ENCODE assay signal across 8 mouse cellular contexts in genomic region chr8:109736819-109737218, GRCm38 (mm10). TPM values are rescaled to one million over a fixed set of nuclear protein-coding genes. Genes with fewer than 3 reads are reported as not detected.
DNase-seq lines count a peak whose midpoint lies in the region; ATAC-seq lines count a peak whose summit lies in the region.

No protein-coding gene starts in this region.

- peak overlapping the region; percentile 100 for H3K4me3 ChIP-seq in lung, embryonic 16.5 days (ENCODE audit: low read length)
- H3K4me3 ChIP-seq in embryonic facial prominence, embryonic 14.5 days (ENCODE audit: low read depth, low read length), result peak overlapping the region; percentile 98
- H3K4me3 ChIP-seq in intestine, embryonic 14.5 days (ENCODE audit: low read depth, low read length), result peak overlapping the region; percentile 92

- no peak for DNase-seq in lung, postnatal 14 days
- no peak for DNase-seq in embryonic facial prominence, embryonic 14.5 days (ENCODE audit: low spot score)
- no peak for DNase-seq in intestine, embryonic 14.5 days (ENCODE audit: low spot score)
- no peak for DNase-seq in cerebellum, adult 18-20 months
- DNase-seq in urinary bladder, postnatal 10 days (ENCODE audit: low spot score), result no peak
- DNase-seq in kidney, adult 9 months, result no peak

- H3K4me2 ChIP-seq in lung, embryonic 16.5 days (ENCODE audit: low read depth, low read length), result peak overlapping the region; percentile 93
- H3K4me2 ChIP-seq in embryonic facial prominence, embryonic 14.5 days (ENCODE audit: low read depth, low read length), result peak overlapping the region; percentile 96
- H3K4me2 ChIP-seq in intestine, embryonic 14.5 days (ENCODE audit: low read length), result peak overlapping the region; percentile 75

- H3K36me3 ChIP-seq in lung, embryonic 16.5 days (ENCODE audit: control insufficient read depth, insufficient read depth, low read length), result peaks cover 15% of the 10 kb centered on the region
- H3K36me3 ChIP-seq in embryonic facial prominence, embryonic 14.5 days (ENCODE audit: control insufficient read depth, insufficient read depth, low read length), result peaks cover 28% of the 10 kb centered on the region
- peaks cover 30% of the 10 kb centered on the region for H3K36me3 ChIP-seq in intestine, embryonic 14.5 days (ENCODE audit: control insufficient read depth, insufficient read depth, low read length)

- peaks cover 9% of the 10 kb centered on the region for H3K4me1 ChIP-seq in lung, embryonic 16.5 days (replicated peaks; ENCODE audit: control insufficient read depth, insufficient read depth, low read length)
- H3K4me1 ChIP-seq in embryonic facial prominence, embryonic 14.5 days (ENCODE audit: control insufficient read depth, insufficient read depth, low read length), result peaks cover 10% of the 10 kb centered on the region
- H3K4me1 ChIP-seq in intestine, embryonic 14.5 days (replicated peaks; ENCODE audit: control insufficient read depth, insufficient read depth, low read length), result peaks cover 8% of the 10 kb centered on the region

- H3K27ac ChIP-seq in lung, embryonic 16.5 days (ENCODE audit: low read length), result peak overlapping the region; percentile 59; the same call in 1 of the 2 replicates
- H3K27ac ChIP-seq in embryonic facial prominence, embryonic 14.5 days (replicated peaks; ENCODE audit: low read depth, low read length), result 0 out of 2 replicates have a peak overlapping the region, but pooled peaks have one; percentile 65
- 0 out of 2 replicates have a peak overlapping the region, but pooled peaks have one; percentile 79 for H3K27ac ChIP-seq in intestine, embryonic 14.5 days (ENCODE audit: low read depth)

- no peak for ATAC-seq in lung, embryonic 16.5 days (ENCODE audit: low read depth)
- no peak for ATAC-seq in embryonic facial prominence, embryonic 14.5 days (ENCODE audit: low read depth)
- peak; percentile 16; the same call in 1 of the 2 replicates for ATAC-seq in intestine, embryonic 14.5 days (replicated peaks; ENCODE audit: low FRiP score, low TSS enrichment, low read depth)
- ATAC-seq in monocyte, adult 5-6 weeks (replicated peaks; ENCODE audit: insufficient number of reproducible peaks, low FRiP score, low TSS enrichment, poor library complexity, severe bottlenecking), result 0 out of 2 replicates have a peak, but pooled peaks have one; percentile 4

- H3K27me3 ChIP-seq in lung, embryonic 16.5 days (ENCODE audit: control insufficient read depth, insufficient read depth, low read depth, low read length), result no peaks in the 10 kb centered on the region
- H3K27me3 ChIP-seq in embryonic facial prominence, embryonic 14.5 days (replicated peaks; ENCODE audit: control insufficient read depth, insufficient read depth, low read length), result no peaks in the 10 kb centered on the region
- H3K27me3 ChIP-seq in intestine, embryonic 14.5 days (replicated peaks; ENCODE audit: control insufficient read depth, insufficient read depth, low read length), result no peaks in the 10 kb centered on the region

- H3K9ac ChIP-seq in lung, embryonic 16.5 days (ENCODE audit: low read length), result peak overlapping the region; percentile 99
- H3K9ac ChIP-seq in embryonic facial prominence, embryonic 14.5 days (ENCODE audit: low read depth, low read length), result peak overlapping the region; percentile 98
- peak overlapping the region; percentile 98 for H3K9ac ChIP-seq in intestine, embryonic 14.5 days (ENCODE audit: low read length)

- 2% methylated on average over 8 of the region's 8 CpGs for WGBS in lung, embryonic 16.5 days
- 7% methylated on average over 8 of the region's 8 CpGs for WGBS in embryonic facial prominence, embryonic 14.5 days
- 7% methylated on average over 8 of the region's 8 CpGs for WGBS in intestine, embryonic 14.5 days

- no peaks in the 10 kb centered on the region for H3K9me3 ChIP-seq in lung, embryonic 16.5 days (ENCODE audit: control insufficient read depth, low read length)
- no peaks in the 10 kb centered on the region for H3K9me3 ChIP-seq in embryonic facial prominence, embryonic 14.5 days (ENCODE audit: control insufficient read depth, low read length)
- no peaks in the 10 kb centered on the region for H3K9me3 ChIP-seq in intestine, embryonic 14.5 days (ENCODE audit: control insufficient read depth, low read length)

RNA-seq across cellular contexts. Expression of gene Atxn1l, which starts 0.7 kb away (rescaled TPM):
- 7.6 and 7.7 TPM in 2 replicates for polyA plus RNA-seq in lung, embryonic 16.5 days (2015; fragmentation: Nextera tagmentation; extraction: Ambion mirVana)
- polyA plus RNA-seq in embryonic facial prominence, embryonic 14.5 days (2014; fragmentation: Nextera tagmentation; extraction: Ambion mirVana), result 7.9 and 9.2 TPM in 2 replicates
- 6.1 and 7.1 TPM in 2 replicates for polyA plus RNA-seq in intestine, embryonic 14.5 days (2014; fragmentation: Nextera tagmentation; extraction: Ambion mirVana)
- total RNA-seq in monocyte, adult 5-6 weeks (2017), result 19.1 to 27.7 TPM (median 20.6 TPM) in 3 replicates

RNA-seq across cellular contexts. Expression of gene Zfp821, which starts 31.5 kb away (rescaled TPM):
- polyA plus RNA-seq in lung, embryonic 16.5 days (2015; fragmentation: Nextera tagmentation; extraction: Ambion mirVana), result 20.1 and 22.4 TPM in 2 replicates
- 22.4 and 24.9 TPM in 2 replicates for polyA plus RNA-seq in embryonic facial prominence, embryonic 14.5 days (2014; fragmentation: Nextera tagmentation; extraction: Ambion mirVana)
- polyA plus RNA-seq in intestine, embryonic 14.5 days (2014; fragmentation: Nextera tagmentation; extraction: Ambion mirVana), result 26.3 and 27.7 TPM in 2 replicates
- total RNA-seq in monocyte, adult 5-6 weeks (2017), result 12.7 to 16.6 TPM (median 16.3 TPM) in 3 replicates

RNA-seq across cellular contexts. Expression of gene Ap1g1, which starts 41.5 kb away (rescaled TPM):
- 41.8 and 46.6 TPM in 2 replicates for polyA plus RNA-seq in lung, embryonic 16.5 days (2015; fragmentation: Nextera tagmentation; extraction: Ambion mirVana)
- 34.0 and 38.4 TPM in 2 replicates for polyA plus RNA-seq in embryonic facial prominence, embryonic 14.5 days (2014; fragmentation: Nextera tagmentation; extraction: Ambion mirVana)
- 34.5 and 37.6 TPM in 2 replicates for polyA plus RNA-seq in intestine, embryonic 14.5 days (2014; fragmentation: Nextera tagmentation; extraction: Ambion mirVana)
- 56.2 to 94.9 TPM (median 71.5 TPM) in 3 replicates for total RNA-seq in monocyte, adult 5-6 weeks (2017)

RNA-seq across cellular contexts. Expression of gene Ist1, which starts 43.8 kb away (rescaled TPM):
- 144 and 145 TPM in 2 replicates for polyA plus RNA-seq in lung, embryonic 16.5 days (2015; fragmentation: Nextera tagmentation; extraction: Ambion mirVana)
- polyA plus RNA-seq in embryonic facial prominence, embryonic 14.5 days (2014; fragmentation: Nextera tagmentation; extraction: Ambion mirVana), result 118 and 136 TPM in 2 replicates
- polyA plus RNA-seq in intestine, embryonic 14.5 days (2014; fragmentation: Nextera tagmentation; extraction: Ambion mirVana), result 140 and 152 TPM in 2 replicates
- 139 to 149 TPM (median 144 TPM) in 3 replicates for total RNA-seq in monocyte, adult 5-6 weeks (2017)

Comparison
In these comparisons a context has a peak if more than half of its experiments do, and no peak if none do; other contexts are left out.
1. ATAC-seq: peak in intestine, embryonic 14.5 days (single experiment) and monocyte, adult 5-6 weeks (single experiment); none in lung, embryonic 16.5 days (single experiment) and embryonic facial prominence, embryonic 14.5 days (single experiment).
2. Peak in every context shown above with its lines, with median percentiles within 50 percentile points of each other: H3K27ac ChIP-seq, H3K4me2 ChIP-seq, H3K4me3 ChIP-seq and H3K9ac ChIP-seq.